Mouse (Mus musculus) heart, embryonic 10.5 days (tissue): ENCODE data around the gene Rtkn2. TPM values are rescaled to one million over a fixed set of nuclear protein-coding genes. Genes with fewer than 3 reads are reported as not detected.
A peak's percentile ranks its signal among the peaks of the same experiment; 100 is the strongest.

Experiments used
- DNase-seq: peaks from one replicate; pipeline ENCODE4 v3.0.0-alpha.2; 2017; ENCODE audit warnings: low spot score
- H3K27ac ChIP-seq: fragments of 300-500 bp; sonication (generic); 2 replicates; pipeline ENCODE4 v1.5.1; 2016; ENCODE audit warnings: mild to moderate bottlenecking
- H3K27me3 ChIP-seq: fragments of 300-500 bp; sonication (generic); 2 replicates; pipeline ENCODE4 v1.6.1; 2016; ENCODE audit warnings: mild to moderate bottlenecking; ENCODE audit not compliant: poor library complexity, insufficient read depth, severe bottlenecking
- H3K36me3 ChIP-seq: fragments of 300-500 bp; sonication (generic); 2 replicates; pipeline ENCODE4 v1.6.1; 2016; ENCODE audit warnings: mild to moderate bottlenecking, moderate library complexity
- H3K4me1 ChIP-seq: fragments of 300-500 bp; sonication (generic); 2 replicates; pipeline ENCODE4 v1.6.1; 2016; ENCODE audit warnings: mild to moderate bottlenecking
- H3K4me3 ChIP-seq: fragments of 300-500 bp; sonication (generic); 2 replicates; pipeline ENCODE4 v1.5.1; 2016; ENCODE audit warnings: mild to moderate bottlenecking, moderate library complexity
- H3K9me3 ChIP-seq: fragments of 300-500 bp; sonication (generic); 2 replicates; pipeline ENCODE4 v1.6.1; 2016; ENCODE audit warnings: mild to moderate bottlenecking, moderate library complexity
- WGBS: fragments of 180-500 bp; shearing (Covaris S2); methylation state at CpG from one replicate; pipeline ENCODE4 v1.1.7; 2016; 5-methylcytosine and 5-hydroxymethylcytosine counted together
- polyA plus RNA-seq: library from polyadenylated mRNA; unstranded; fragments of >200 nt; fragmentation: Nextera tagmentation; extraction: Ambion mirVana; gene quantifications from 2 replicates; pipeline ENCODE4 v1.2.1, GENCODE M21; 2016

Rtkn2 gene
- polyA plus RNA-seq, 1 experiment from 2014 or later: 7.1 TPM

GRCm38 (mm10) chr10:68074291-68074690 lies 94.9 kb downstream of the Rtkn2 start:
- peak; percentile 50 for DNase-seq
- H3K36me3 ChIP-seq: no peaks in the 10 kb centered on the region
- H3K4me1 ChIP-seq: no peaks in the 10 kb centered on the region; the same call in 1 of the 2 replicates
- H3K4me3 ChIP-seq: no peak overlapping the region
- no peaks in the 10 kb centered on the region for H3K27me3 ChIP-seq
- 89% methylated on average over 12 of the region's 12 CpGs for WGBS
- H3K27ac ChIP-seq: no peak overlapping the region
- no peaks in the 10 kb centered on the region for H3K9me3 ChIP-seq

- DNase-seq: no peak
These were observed 95.8 kb downstream of the Rtkn2 start for GRCm38 (mm10) chr10:68075181-68075580.

GRCm38 (mm10) chr10:68078708-68079107 lies 99.3 kb downstream of the Rtkn2 start:
- Histone ChIP-seq H3K9me3 (no peaks in the 10 kb centered on the region), H3K4me3 (no peak overlapping the region), H3K36me3 (no peaks in the 10 kb centered on the region), H3K4me1 (peaks cover 4% of the 10 kb centered on the region; the same call in 1 of the 2 replicates), H3K27me3 (no peaks in the 10 kb centered on the region), H3K27ac (no peak overlapping the region)
- no peak for DNase-seq
- 90% methylated on average over 3 of the region's 3 CpGs for WGBS

More at GRCm38 (mm10) chr10:68075181-68075580, 95.8 kb downstream of the Rtkn2 start:
- Histone ChIP-seq H3K27me3 (no peaks in the 10 kb centered on the region), H3K4me1 (no peaks in the 10 kb centered on the region; the same call in 1 of the 2 replicates), H3K36me3 (no peaks in the 10 kb centered on the region), H3K9me3 (no peaks in the 10 kb centered on the region), H3K27ac (no peak overlapping the region), H3K4me3 (no peak overlapping the region)
- 87% methylated on average over 5 of the region's 5 CpGs for WGBS

GRCm38 (mm10) chr10:68079910-68080670 lies 100.7 kb downstream of the Rtkn2 start:
- Histone ChIP-seq H3K27me3 (no peaks in the 10 kb centered on the region), H3K27ac (no peak overlapping the region), H3K9me3 (no peaks in the 10 kb centered on the region), H3K4me3 (no peak overlapping the region), H3K4me1 (peaks cover 4% of the 10 kb centered on the region; the same call in 1 of the 2 replicates), H3K36me3 (no peaks in the 10 kb centered on the region)
- DNase-seq: peak; percentile 22
- WGBS: 75% methylated on average over 10 of the region's 10 CpGs

GRCm38 (mm10) chr10:68081712-68082111 lies 102.3 kb downstream of the Rtkn2 start:
- no peak for DNase-seq
- WGBS: 48% methylated on average over 6 of the region's 6 CpGs
- no peaks in the 10 kb centered on the region for H3K27me3 ChIP-seq
- H3K27ac ChIP-seq: no peak overlapping the region
- no peak overlapping the region for H3K4me3 ChIP-seq
- no peaks in the 10 kb centered on the region for H3K9me3 ChIP-seq
- H3K36me3 ChIP-seq: no peaks in the 10 kb centered on the region
- peaks cover 4% of the 10 kb centered on the region; the same call in 1 of the 2 replicates for H3K4me1 ChIP-seq

GRCm38 (mm10) chr10:68085574-68085973 lies 106.2 kb downstream of the Rtkn2 start:
- H3K27me3 ChIP-seq: no peaks in the 10 kb centered on the region
- DNase-seq: peak; percentile 55
- 69% methylated on average over 4 of the region's 4 CpGs for WGBS
- H3K27ac ChIP-seq: no peak overlapping the region
- H3K9me3 ChIP-seq: no peaks in the 10 kb centered on the region
- H3K4me3 ChIP-seq: no peak overlapping the region
- H3K4me1 ChIP-seq: peaks cover 4% of the 10 kb centered on the region; the same call in 1 of the 2 replicates
- no peaks in the 10 kb centered on the region for H3K36me3 ChIP-seq

GRCm38 (mm10) chr10:68086973-68087372 lies 107.6 kb downstream of the Rtkn2 start:
- Histone ChIP-seq H3K9me3 (no peaks in the 10 kb centered on the region), H3K27ac (no peak overlapping the region), H3K27me3 (no peaks in the 10 kb centered on the region), H3K4me1 (peaks cover 10% of the 10 kb centered on the region), H3K36me3 (no peaks in the 10 kb centered on the region), H3K4me3 (no peak overlapping the region)
- no peak for DNase-seq
- WGBS: 78% methylated on average over 4 of the region's 4 CpGs

- WGBS: 75% methylated on average over 3 of the region's 3 CpGs
- Histone ChIP-seq H3K9me3 (no peaks in the 10 kb centered on the region), H3K4me3 (no peak overlapping the region), H3K27ac (no peak overlapping the region), H3K27me3 (no peaks in the 10 kb centered on the region), H3K36me3 (no peaks in the 10 kb centered on the region), H3K4me1 (peaks cover 10% of the 10 kb centered on the region)
- DNase-seq: no peak
These were observed 108.4 kb downstream of the Rtkn2 start for GRCm38 (mm10) chr10:68087722-68088121.

- no peaks in the 10 kb centered on the region for H3K9me3 ChIP-seq
- no peaks in the 10 kb centered on the region for H3K27me3 ChIP-seq
- no peak overlapping the region for H3K4me3 ChIP-seq
- DNase-seq: peak; percentile 2
- H3K27ac ChIP-seq: no peak overlapping the region
- peaks cover 10% of the 10 kb centered on the region for H3K4me1 ChIP-seq
- H3K36me3 ChIP-seq: 0 out of 2 replicates have a peak, but pooled peaks cover 3% of the 10 kb centered on the region
- WGBS: 67% methylated on average over 15 of the region's 15 CpGs
These were observed 110.2 kb downstream of the Rtkn2 start for GRCm38 (mm10) chr10:68089435-68090196.

- H3K4me3 ChIP-seq: no peak overlapping the region
- peaks cover 8% of the 10 kb centered on the region; the same call in 1 of the 2 replicates for H3K36me3 ChIP-seq
- no peak for DNase-seq
- H3K27me3 ChIP-seq: no peaks in the 10 kb centered on the region
- H3K9me3 ChIP-seq: no peaks in the 10 kb centered on the region
- no peak overlapping the region for H3K27ac ChIP-seq
- peaks cover 10% of the 10 kb centered on the region for H3K4me1 ChIP-seq
- WGBS: 53% methylated on average over 4 of the region's 4 CpGs
These were observed 110.8 kb downstream of the Rtkn2 start for GRCm38 (mm10) chr10:68090197-68090535.

GRCm38 (mm10) chr10:68090544-68090943 lies 111.2 kb downstream of the Rtkn2 start:
- Histone ChIP-seq H3K36me3 (peaks cover 11% of the 10 kb centered on the region; the same call in 1 of the 2 replicates), H3K27ac (no peak overlapping the region)
- 71% methylated on average over 3 of the region's 3 CpGs for WGBS

GRCm38 (mm10) chr10:68091011-68091410 lies 111.6 kb downstream of the Rtkn2 start:
- Histone ChIP-seq H3K27ac (peak overlapping the region; percentile 42; the same call in 1 of the 2 replicates), H3K4me1 (peaks cover 10% of the 10 kb centered on the region), H3K36me3 (peaks cover 12% of the 10 kb centered on the region), H3K27me3 (no peaks in the 10 kb centered on the region), H3K4me3 (no peak overlapping the region), H3K9me3 (no peaks in the 10 kb centered on the region)
- DNase-seq: no peak
- 39% methylated on average over 11 of the region's 11 CpGs for WGBS

More at GRCm38 (mm10) chr10:68090544-68090943, 111.2 kb downstream of the Rtkn2 start:
- Histone ChIP-seq H3K9me3 (no peaks in the 10 kb centered on the region), H3K27me3 (no peaks in the 10 kb centered on the region), H3K4me3 (no peak overlapping the region), H3K4me1 (peaks cover 10% of the 10 kb centered on the region)
- DNase-seq: no peak

- H3K4me1 ChIP-seq: peaks cover 10% of the 10 kb centered on the region
- no peaks in the 10 kb centered on the region for H3K9me3 ChIP-seq
- DNase-seq: no peak
- peaks cover 21% of the 10 kb centered on the region for H3K36me3 ChIP-seq
- 68% methylated on average over 4 of the region's 4 CpGs for WGBS
- H3K27me3 ChIP-seq: no peaks in the 10 kb centered on the region
- no peak overlapping the region for H3K4me3 ChIP-seq
- peak overlapping the region; percentile 42; the same call in 1 of the 2 replicates for H3K27ac ChIP-seq
These were observed 112.5 kb downstream of the Rtkn2 start for GRCm38 (mm10) chr10:68091840-68092239.
